Mouse (Mus musculus): ENCODE measurements around the gene S1pr4. TPM values are rescaled to one million over a fixed set of nuclear protein-coding genes. Genes with fewer than 3 reads are reported as not detected.

Gene S1pr4
- polyA plus RNA-seq, 1 experiment from 2014 or later = 1.0 TPM

- Histone ChIP-seq H3K4me2 (replicated peaks; ENCODE audit: low read depth) (no peak overlapping the region), H3K9me3 (ENCODE audit: control insufficient read depth, low read length) (no peaks in the 10 kb centered on the region), H3K27me3 (ENCODE audit: control insufficient read depth, insufficient read depth, low read length) (no peaks in the 10 kb centered on the region; the same call in 1 of the 2 replicates), H3K36me3 (ENCODE audit: control insufficient read depth, insufficient read depth, low read length) (peaks cover 18% of the 10 kb centered on the region; the same call in 1 of the 2 replicates), H3K4me3 (ENCODE audit: low read depth, low read length) (no peak overlapping the region), H3K9ac (ENCODE audit: low read length) (no peak overlapping the region), H3K4me1 (replicated peaks; ENCODE audit: control insufficient read depth, insufficient read depth) (no peaks in the 10 kb centered on the region), H3K27ac (replicated peaks) (no peak overlapping the region)
- ATAC-seq (ENCODE audit: low FRiP score, low TSS enrichment) (no peak), DNase-seq (ENCODE audit: low spot score) (no peak)
- TF ChIP-seq EP300 (optimal IDR thresholded peaks at IDR 0.05) (no peak), CTCF (IDR thresholded peaks at IDR 0.05; ENCODE audit: low read depth) (no peak)
- 68% methylated on average over 7 of the region's 7 CpGs for WGBS
These were observed 14.4 kb downstream of the S1pr4 start for GRCm38 (mm10) chr10:81485479-81486018.

- TF ChIP-seq EP300 (optimal IDR thresholded peaks at IDR 0.05) = no peak
- TF ChIP-seq CTCF (IDR thresholded peaks at IDR 0.05; ENCODE audit: low read depth) = peak; percentile 39
- H3K4me3 ChIP-seq (ENCODE audit: low read depth, low read length) = no peak overlapping the region
These were observed 14.9 kb downstream of the S1pr4 start for GRCm38 (mm10) chr10:81485060-81485449.

GRCm38 (mm10) chr10:81484441-81485059 is 15.4 kb downstream of the S1pr4 start:
- Histone ChIP-seq H3K4me1 (replicated peaks; ENCODE audit: control insufficient read depth, insufficient read depth) (no peaks in the 10 kb centered on the region), H3K9me3 (ENCODE audit: control insufficient read depth, low read length) (no peaks in the 10 kb centered on the region), H3K27me3 (ENCODE audit: control insufficient read depth, insufficient read depth, low read length) (no peaks in the 10 kb centered on the region; the same call in 1 of the 2 replicates), H3K4me3 (ENCODE audit: low read depth, low read length) (no peak overlapping the region), H3K27ac (replicated peaks) (no peak overlapping the region), H3K4me2 (replicated peaks; ENCODE audit: low read depth) (no peak overlapping the region), H3K9ac (ENCODE audit: low read length) (no peak overlapping the region), H3K36me3 (ENCODE audit: control insufficient read depth, insufficient read depth, low read length) (peaks cover 16% of the 10 kb centered on the region; the same call in 1 of the 2 replicates)
- DNase-seq (ENCODE audit: low spot score) (no peak), ATAC-seq (ENCODE audit: low FRiP score, low TSS enrichment) (no peak)
- TF ChIP-seq EP300 (optimal IDR thresholded peaks at IDR 0.05) (no peak), CTCF (IDR thresholded peaks at IDR 0.05; ENCODE audit: low read depth) (no peak)
- WGBS = 62% methylated on average over 6 of the region's 6 CpGs

More at GRCm38 (mm10) chr10:81485060-81485449, 14.9 kb downstream of the S1pr4 start:
- 23% methylated on average over 2 of the region's 2 CpGs for WGBS
- Histone ChIP-seq H3K4me2 (replicated peaks; ENCODE audit: low read depth) (no peak overlapping the region), H3K27me3 (ENCODE audit: control insufficient read depth, insufficient read depth, low read length) (no peaks in the 10 kb centered on the region; the same call in 1 of the 2 replicates), H3K4me1 (replicated peaks; ENCODE audit: control insufficient read depth, insufficient read depth) (no peaks in the 10 kb centered on the region), H3K27ac (replicated peaks) (no peak overlapping the region), H3K9me3 (ENCODE audit: control insufficient read depth, low read length) (no peaks in the 10 kb centered on the region), H3K36me3 (ENCODE audit: control insufficient read depth, insufficient read depth, low read length) (peaks cover 18% of the 10 kb centered on the region; the same call in 1 of the 2 replicates), H3K9ac (ENCODE audit: low read length) (no peak overlapping the region)
- ATAC-seq (ENCODE audit: low FRiP score, low TSS enrichment) (no peak), DNase-seq (ENCODE audit: low spot score) (no peak)

GRCm38 (mm10) chr10:81483983-81484382 is 15.9 kb downstream of the S1pr4 start:
- no peak for DNase-seq (ENCODE audit: low spot score)
- Histone ChIP-seq H3K4me3 (ENCODE audit: low read depth, low read length) (no peak overlapping the region), H3K4me2 (replicated peaks; ENCODE audit: low read depth) (no peak overlapping the region), H3K27me3 (ENCODE audit: control insufficient read depth, insufficient read depth, low read length) (no peaks in the 10 kb centered on the region; the same call in 1 of the 2 replicates), H3K9me3 (ENCODE audit: control insufficient read depth, low read length) (no peaks in the 10 kb centered on the region), H3K4me1 (replicated peaks; ENCODE audit: control insufficient read depth, insufficient read depth) (no peaks in the 10 kb centered on the region), H3K36me3 (ENCODE audit: control insufficient read depth, insufficient read depth, low read length) (peaks cover 12% of the 10 kb centered on the region; the same call in 1 of the 2 replicates), H3K27ac (replicated peaks) (no peak overlapping the region), H3K9ac (ENCODE audit: low read length) (no peak overlapping the region)
- no peak for ATAC-seq (ENCODE audit: low FRiP score, low TSS enrichment)
- TF ChIP-seq EP300 (optimal IDR thresholded peaks at IDR 0.05) = no peak
- TF ChIP-seq CTCF (IDR thresholded peaks at IDR 0.05; ENCODE audit: low read depth) = peak; percentile 66
- WGBS = 15% methylated on average over 9 of the region's 9 CpGs

GRCm38 (mm10) chr10:81482533-81482889 is 17.4 kb downstream of the S1pr4 start, which contains the start of gene Celf5:
Gene Celf5, minus strand, starts transcription at chr10:81482709.
- DNase-seq (ENCODE audit: low spot score) (peak; percentile 65), ATAC-seq (ENCODE audit: low FRiP score, low TSS enrichment) (peak; percentile 53; the same call in 1 of the 2 replicates)
- peak within 1 kb of the TSS; percentile 79 for H3K4me2 ChIP-seq (replicated peaks; ENCODE audit: low read depth)
- no peaks in the 10 kb centered on the region; the same call in 1 of the 2 replicates for H3K27me3 ChIP-seq (ENCODE audit: control insufficient read depth, insufficient read depth, low read length)
- H3K36me3 ChIP-seq (ENCODE audit: control insufficient read depth, insufficient read depth, low read length) = no peaks in the 10 kb centered on the region
- no peaks in the 10 kb centered on the region for H3K4me1 ChIP-seq (replicated peaks; ENCODE audit: control insufficient read depth, insufficient read depth)
- peak within 1 kb of the TSS; percentile 47 for H3K9ac ChIP-seq (ENCODE audit: low read length)
- H3K9me3 ChIP-seq (ENCODE audit: control insufficient read depth, low read length) = no peaks in the 10 kb centered on the region
- H3K4me3 ChIP-seq (ENCODE audit: low read depth, low read length) = peak within 1 kb of the TSS; percentile 40
- WGBS = under 1% methylated on average over 28 of the region's 36 CpGs
- TF ChIP-seq EP300 (optimal IDR thresholded peaks at IDR 0.05) (no peak), CTCF (IDR thresholded peaks at IDR 0.05; ENCODE audit: low read depth) (peak; percentile 74)
- H3K27ac ChIP-seq (replicated peaks) = no peak within 1 kb of the TSS
